Mouse (Mus musculus) T-helper 17 cell (primary cell): ENCODE measurements around the gene Sncg.
"Not testable (repeated sequence)": the region's sequence is repeated elsewhere in the genome, so short reads cannot be mapped to it uniquely, and the experiment has no call there.

Experiments used
- in situ Hi-C, 2 experiments: fragments of 300-600 bp; cut with MboI, MseI; formaldehyde crosslinking; loops; 1 replicate in 1 of 2; 2 replicates in 1 of 2; pipeline ENCODE4 v1.15.1; 2025; ENCODE audit warnings: high pct_unique_total_duplicates in 2 of 2

Gene Sncg

DNA sequence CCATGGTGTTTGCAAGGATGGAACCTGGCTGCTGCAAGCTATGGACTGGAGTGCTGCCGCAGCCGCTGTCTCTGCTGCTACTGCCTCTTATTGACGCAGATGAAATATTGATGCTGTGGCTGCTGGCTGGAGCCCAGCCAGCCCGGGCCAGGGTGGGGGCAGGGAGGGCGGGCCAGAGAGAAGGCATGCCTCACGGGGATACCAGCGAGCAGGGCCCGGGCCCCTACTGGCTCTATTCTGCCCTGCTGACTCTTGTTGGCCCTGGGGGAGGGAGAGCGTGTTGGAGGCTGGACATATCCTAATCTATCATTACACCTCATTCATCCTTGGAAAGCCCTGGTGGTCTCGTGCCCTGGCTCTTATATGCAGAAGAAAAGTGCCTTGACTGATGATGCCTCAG lies at the start of gene Sncg:
TSS of gene Sncg (minus strand) at position 213 of the 400 bp plus-strand sequence.
- in situ Hi-C loops = loop anchor here in 1 of 2 experiments (25.0 kb wide), 1 partner anchor 287 kb away; the partner anchor contains the start of gene Anxa8

DNA sequence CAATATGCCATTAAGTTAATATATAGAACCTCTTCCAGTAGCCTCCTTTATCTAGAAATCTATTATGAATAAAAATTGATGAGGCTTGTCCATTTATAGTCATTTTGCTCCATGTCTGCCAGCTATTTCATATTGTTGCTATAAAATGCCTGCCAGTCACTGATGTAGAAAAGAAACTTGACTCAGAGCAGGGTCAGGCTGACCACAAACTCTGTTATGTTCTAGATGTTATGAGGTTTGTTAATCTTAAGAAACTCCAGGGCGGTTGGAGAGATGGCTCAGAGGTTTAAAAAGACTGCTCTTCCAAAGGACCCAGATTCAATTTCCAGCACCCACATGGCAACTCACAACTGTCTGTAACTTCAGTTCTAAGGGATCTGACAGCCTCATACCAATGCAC lies 46.5 kb upstream of the Sncg start:
- in situ Hi-C loops = loop anchor here in 1 of 2 experiments (10.0 kb wide), 1 partner anchor 154 kb away; no protein-coding TSS in a partner anchor

DNA sequence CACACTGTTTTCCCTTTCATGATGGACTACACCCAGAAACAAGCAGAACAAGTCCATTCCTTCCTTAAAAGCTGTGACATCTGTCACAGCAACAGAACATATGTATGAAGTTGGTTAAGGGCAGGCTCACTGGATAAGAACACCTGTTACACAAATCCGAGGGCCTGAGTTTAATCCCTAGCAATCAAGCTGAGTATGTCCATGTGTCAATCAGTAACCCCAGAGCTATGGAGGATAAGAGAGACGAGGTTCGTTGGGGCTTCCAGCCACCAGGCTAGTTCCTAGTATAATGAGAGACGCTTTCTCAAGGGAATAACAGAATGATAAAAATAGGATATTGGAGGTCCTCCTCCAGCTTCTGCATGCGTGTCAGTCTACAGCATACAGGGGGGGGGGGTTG lies 42.9 kb upstream of the Sncg start:
- in situ Hi-C loops = no loop called here

DNA sequence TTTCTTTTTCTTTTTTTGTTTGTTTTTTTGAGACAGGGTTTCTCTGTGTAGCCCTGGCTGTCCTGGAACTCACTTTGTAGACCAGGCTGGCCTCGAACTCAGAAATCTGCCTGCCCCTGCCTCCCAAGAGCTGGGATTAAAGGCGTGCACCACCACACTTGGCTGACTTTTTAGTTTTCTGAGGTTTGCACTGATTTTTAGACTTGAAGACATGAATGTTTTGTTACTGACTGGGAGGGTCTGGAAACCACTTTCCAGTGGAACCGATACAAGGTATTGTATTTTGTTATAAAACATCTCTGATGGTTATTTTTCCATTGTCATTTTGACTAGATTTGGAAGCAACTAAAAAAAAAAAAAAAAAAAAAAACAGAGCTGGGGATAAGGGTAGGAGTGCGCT lies 42.4 kb upstream of the Sncg start:
- in situ Hi-C loops = not testable (repeated sequence)

GRCm38 (mm10) chr14:34412164-34412896 lies 37.7 kb upstream of the Sncg start:
- in situ Hi-C loops = no loop called here

- in situ Hi-C loops = no loop called here
These were observed 36.1 kb upstream of the Sncg start for GRCm38 (mm10) chr14:34410716-34411115.

DNA sequence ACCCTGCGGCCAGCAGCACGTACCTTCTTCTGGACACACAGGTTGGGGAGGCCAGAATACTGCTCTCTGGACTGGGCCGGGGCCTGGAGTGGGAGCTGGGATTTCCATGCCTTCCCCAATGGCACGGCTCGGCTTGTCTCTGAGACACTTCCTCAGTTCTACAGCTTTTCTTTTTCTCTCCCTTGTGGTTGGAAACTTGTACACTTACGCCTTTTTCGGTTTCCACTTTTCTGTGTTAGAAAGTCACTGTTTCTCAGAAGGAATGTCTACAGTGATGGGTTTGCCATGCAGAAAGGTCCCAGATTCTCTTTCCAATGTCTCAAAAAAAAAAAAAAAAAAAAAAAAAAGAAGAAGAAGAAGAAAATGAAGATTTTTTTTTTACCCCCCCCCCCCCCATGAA lies 28.8 kb upstream of the Sncg start:
- in situ Hi-C loops = loop anchor here in 1 of 2 experiments (5.0 kb wide), 1 partner anchor 321 kb away; no protein-coding TSS in a partner anchor

- in situ Hi-C loops = loop anchor here in 1 of 2 experiments (5.0 kb wide), 1 partner anchor 321 kb away; no protein-coding TSS in a partner anchor
These were observed 28.3 kb upstream of the Sncg start for GRCm38 (mm10) chr14:34402871-34403270.

- in situ Hi-C loops = loop anchor here in 1 of 2 experiments (5.0 kb wide), 1 partner anchor 319 kb away; no protein-coding TSS in a partner anchor
These were observed 26.5 kb upstream of the Sncg start for GRCm38 (mm10) chr14:34401135-34401534.

- in situ Hi-C loops = loop anchor here in 1 of 2 experiments (5.0 kb wide), 1 partner anchor 318 kb away; no protein-coding TSS in a partner anchor
These were observed 25.4 kb upstream of the Sncg start for GRCm38 (mm10) chr14:34400021-34400420.

DNA sequence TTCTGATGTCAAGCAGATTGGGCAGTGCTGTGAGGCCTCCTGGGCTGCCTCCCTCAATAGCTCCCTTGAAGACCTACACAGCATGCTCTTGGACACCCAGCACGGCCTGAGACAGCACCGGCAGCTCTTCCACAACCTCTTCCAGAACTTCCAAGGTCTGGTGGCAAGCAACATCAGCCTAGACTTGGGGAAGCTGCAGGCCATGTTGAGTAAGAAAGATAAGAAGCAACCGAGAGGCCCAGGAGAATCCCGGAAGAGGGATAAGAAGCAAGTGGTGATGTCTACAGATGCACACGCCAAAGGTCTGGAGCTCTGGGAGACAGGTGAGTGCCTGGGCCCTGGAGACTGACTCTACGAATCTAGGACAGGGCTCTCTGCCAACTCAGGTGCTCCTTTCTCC lies 24.7 kb upstream of the Sncg start:
- in situ Hi-C loops = loop anchor here (5.0 to 10.0 kb wide), 2 partner anchors 176 to 317 kb away; no protein-coding TSS in a partner anchor

DNA sequence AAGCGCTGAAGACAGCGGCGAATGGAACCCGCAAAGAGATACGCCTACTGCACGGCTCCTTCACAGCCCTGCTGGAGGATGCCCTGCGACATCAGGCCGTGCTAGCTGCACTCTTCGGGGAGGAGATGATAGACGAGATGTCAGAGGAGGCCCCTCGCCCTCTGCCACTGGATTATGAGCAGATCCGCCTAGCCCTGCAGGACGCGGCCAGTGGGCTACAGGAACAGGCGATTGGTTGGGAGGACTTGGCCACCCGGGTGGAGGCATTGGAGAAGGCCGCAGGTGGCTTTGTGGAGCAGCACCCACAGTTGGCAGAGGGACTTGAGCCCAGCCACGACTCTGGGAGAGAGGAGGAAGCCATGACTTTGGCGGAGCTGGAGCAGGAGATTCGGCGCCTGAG lies 24.3 kb upstream of the Sncg start:
- in situ Hi-C loops = loop anchor here (5.0 to 10.0 kb wide), 2 partner anchors 176 to 317 kb away; no protein-coding TSS in a partner anchor

- in situ Hi-C loops = loop anchor here (5.0 to 10.0 kb wide), 2 partner anchors 177 to 316 kb away; no protein-coding TSS in a partner anchor
These were observed 23.3 kb upstream of the Sncg start for GRCm38 (mm10) chr14:34397871-34398270.

DNA sequence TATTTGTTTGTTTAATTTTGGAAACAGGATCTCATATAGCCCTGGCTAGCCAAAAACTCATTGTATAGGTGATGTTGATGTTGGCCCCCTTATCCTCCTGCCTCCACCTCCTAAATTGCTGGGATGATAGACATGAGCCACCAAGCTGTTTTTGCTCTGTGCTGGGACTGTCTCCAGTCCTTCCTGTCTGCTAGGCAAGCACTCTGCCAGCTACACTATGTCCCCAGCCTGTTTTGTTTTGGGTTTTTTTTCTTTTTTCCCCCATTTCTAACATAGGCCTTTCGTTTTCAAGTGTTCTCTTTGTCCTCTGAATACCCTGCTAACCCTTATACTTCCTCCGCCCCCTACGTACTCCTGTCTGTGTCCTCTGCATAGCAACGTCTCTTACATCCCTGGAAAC lies 18.7 kb upstream of the Sncg start:
- in situ Hi-C loops = loop anchor here in 1 of 2 experiments (10.0 kb wide), 1 partner anchor 182 kb away; no protein-coding TSS in a partner anchor

DNA sequence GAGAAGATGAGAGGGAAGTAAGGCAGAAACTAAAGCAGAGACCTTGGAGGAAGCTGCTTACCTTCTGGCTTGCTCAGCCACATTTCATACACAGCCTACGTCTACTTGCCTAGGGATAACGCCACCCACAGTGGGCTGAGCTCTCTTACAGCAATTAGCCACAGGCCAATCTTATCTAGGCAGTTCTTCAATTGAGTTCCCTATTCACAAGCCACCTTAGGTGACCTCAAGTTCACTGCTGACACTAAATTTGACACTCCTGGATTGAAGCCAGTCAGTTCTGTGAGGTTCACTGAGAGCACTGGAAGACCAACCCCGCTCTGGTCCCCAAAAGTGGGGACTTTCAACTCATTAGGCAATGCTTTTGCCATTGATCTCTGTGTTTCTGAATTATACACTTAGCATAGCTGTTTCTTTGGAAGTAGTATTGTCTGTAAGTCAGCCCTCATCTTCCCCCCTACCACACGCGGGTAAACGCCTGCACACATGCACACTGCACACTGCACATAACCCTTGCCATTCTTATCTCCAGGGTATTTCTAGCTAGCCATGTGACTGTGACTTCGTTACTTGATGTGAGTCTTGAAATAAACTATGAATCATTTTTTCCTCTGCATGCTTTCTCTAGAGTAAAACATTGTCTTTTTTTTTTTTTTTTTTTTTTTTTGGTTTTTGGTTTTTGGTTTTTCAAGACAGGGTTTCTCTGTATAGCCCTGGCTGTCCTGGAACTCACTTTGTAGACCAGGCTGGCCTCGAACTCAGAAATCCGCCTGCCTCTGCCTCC lies 8.5 kb upstream of the Sncg start:
- in situ Hi-C loops = no loop called here

DNA sequence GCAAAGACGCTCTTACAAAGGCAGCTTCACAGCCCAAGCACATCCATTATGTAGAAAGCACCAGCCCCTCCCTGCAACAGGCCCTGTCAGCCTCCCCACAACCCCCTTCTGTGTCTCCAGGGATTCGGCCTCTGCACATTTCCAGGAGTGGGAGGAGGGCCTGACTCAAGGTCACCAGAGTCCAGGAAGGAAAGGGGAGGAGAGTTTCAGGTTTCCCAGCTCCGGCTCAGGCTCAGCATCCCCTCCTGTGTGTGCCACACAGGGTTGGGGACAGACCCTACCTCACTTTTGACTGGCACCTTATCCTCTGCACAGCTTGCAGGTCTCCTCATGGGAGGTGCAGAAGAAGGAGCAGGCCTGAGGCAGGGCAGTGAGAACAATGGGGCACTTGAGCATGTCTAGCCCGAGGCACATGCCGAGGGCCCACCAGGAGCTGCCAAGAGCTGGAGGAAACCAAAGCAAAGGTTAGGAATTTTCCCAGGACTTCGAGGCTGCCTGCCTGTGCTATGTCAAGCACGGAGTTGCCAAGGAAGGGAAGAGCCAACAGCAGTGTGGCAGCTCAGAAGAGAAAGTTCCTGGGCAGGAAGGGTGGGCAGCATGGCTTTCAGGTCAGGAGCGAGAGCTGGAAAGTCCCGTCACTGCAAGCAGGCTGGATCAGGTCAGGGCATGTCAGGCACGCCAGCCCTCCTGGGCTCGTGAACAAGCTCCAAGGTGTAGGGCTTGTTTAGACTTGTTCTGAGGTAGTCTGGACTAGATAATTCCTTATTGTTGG lies 4.2 kb upstream of the Sncg start:
- in situ Hi-C loops = loop anchor here in 1 of 2 experiments (5.0 kb wide), 1 partner anchor 576 kb away; no protein-coding TSS in a partner anchor

GRCm38 (mm10) chr14:34377121-34377520 lies 2.5 kb upstream of the Sncg start:
- in situ Hi-C loops = loop anchor here in 1 of 2 experiments (5.0 kb wide), 1 partner anchor 575 kb away; no protein-coding TSS in a partner anchor

GRCm38 (mm10) chr14:34375941-34376340 lies 1.4 kb upstream of the Sncg start:
- in situ Hi-C loops = loop anchor here in 1 of 2 experiments (5.0 kb wide), 1 partner anchor 574 kb away; no protein-coding TSS in a partner anchor

- in situ Hi-C loops = loop anchor here in 1 of 2 experiments (5.0 kb wide), 1 partner anchor 573 kb away; no protein-coding TSS in a partner anchor
These were observed 871 bp upstream of the Sncg start, which contains the start of gene Mmrn2 for GRCm38 (mm10) chr14:34375415-34375904. Gene Mmrn2 (plus strand): TSS chr14:34375465.

DNA sequence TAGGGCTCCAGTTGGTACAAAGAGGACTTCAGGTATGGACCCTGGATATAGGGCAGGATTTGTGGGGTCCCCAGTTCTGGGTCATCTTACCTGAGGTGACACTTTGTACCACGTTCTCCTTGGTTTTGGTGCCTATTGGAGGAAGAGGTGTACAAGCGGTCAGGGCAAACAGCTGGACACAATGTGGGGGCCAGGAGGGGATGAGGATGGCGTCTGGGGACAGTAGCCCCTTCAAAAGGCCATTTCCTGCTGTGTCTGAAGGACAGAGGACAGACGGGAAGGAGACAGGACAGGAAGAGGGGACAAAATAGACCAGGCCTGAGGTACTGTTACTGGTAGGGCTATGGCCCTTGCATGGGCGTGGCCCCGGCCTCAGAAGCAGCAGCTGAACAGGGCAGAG lies 1.0 kb downstream of the Sncg start:
- in situ Hi-C loops = loop anchor here in 1 of 2 experiments (25.0 kb wide), 1 partner anchor 286 kb away; the partner anchor contains the start of gene Anxa8
